Mouse (Mus musculus): Measurements from ENCODE around the gene Sort1. TPM values are rescaled to one million over a fixed set of nuclear protein-coding genes. Genes with fewer than 3 reads are reported as not detected.

Gene Sort1
- polyA plus RNA-seq, 1 experiment from 2014 or later, result 30.8 TPM

DNA sequence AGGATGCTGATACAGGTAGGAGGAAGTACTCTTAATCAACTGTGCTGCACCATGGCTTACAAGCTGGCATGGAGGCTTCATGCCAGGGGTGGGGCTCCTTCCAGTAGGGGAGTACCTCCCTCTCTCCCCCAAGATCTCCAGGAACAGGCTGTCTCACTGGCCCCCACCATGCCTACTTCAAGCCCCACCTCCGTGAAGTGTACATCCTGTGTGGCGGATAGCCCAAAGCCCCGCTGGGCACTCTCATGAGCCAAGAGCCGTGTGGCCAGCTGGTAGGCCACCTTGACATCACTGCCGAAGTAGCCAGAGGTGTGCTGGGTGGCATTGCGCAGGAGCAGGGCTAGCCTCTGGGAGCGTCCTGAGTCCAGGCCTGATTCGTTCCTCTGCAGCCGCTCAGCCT is 114.4 kb downstream of the Sort1 start:
- WGBS, result 81% methylated on average over 9 of the region's 9 CpGs
- Histone ChIP-seq H3K27me3 (replicated peaks; ENCODE audit: insufficient read depth, low read length) (no peaks in the 10 kb centered on the region), H3K9me3 (ENCODE audit: low read length) (no peaks in the 10 kb centered on the region), H3K4me3 (ENCODE audit: low read depth, low read length) (no peak overlapping the region), H3K4me2 (replicated peaks; ENCODE audit: low read depth, low read length) (no peak overlapping the region), H3K27ac (ENCODE audit: low read length) (no peak overlapping the region), H3K36me3 (ENCODE audit: insufficient read depth, low read length) (no peaks in the 10 kb centered on the region), H3K4me1 (ENCODE audit: insufficient read depth, low read depth, low read length) (peaks cover 3% of the 10 kb centered on the region; the same call in 1 of the 2 replicates), H3K9ac (replicated peaks; ENCODE audit: low read depth) (no peak overlapping the region)
- no peak for TF ChIP-seq EP300 (IDR thresholded peaks at IDR 0.05)
- no peak for TF ChIP-seq CTCF (IDR thresholded peaks at IDR 0.05)
- no peak for DNase-seq (ENCODE audit: low spot score)
- no peak for ATAC-seq

DNA sequence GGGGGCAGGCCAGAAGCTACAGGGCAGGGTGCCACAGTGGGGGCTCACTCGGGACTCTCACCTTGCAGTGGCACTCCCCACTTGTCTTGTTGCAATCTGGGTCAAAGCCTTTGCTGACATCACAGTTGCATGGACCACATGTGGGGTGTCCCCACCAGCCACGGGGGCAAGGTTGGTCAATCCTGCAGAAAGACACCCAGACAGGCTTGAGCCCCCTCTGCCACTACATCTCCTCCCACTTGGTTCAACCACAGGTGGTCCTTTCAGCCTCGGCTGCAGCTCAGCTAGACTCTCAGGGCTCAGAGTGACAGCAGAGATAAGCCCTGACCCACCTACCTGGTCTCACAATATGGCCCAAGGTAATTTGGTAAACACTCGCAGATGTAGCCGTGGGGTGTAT is 116.6 kb downstream of the Sort1 start:
- ATAC-seq (no peak), DNase-seq (ENCODE audit: low spot score) (no peak)
- TF ChIP-seq EP300 (IDR thresholded peaks at IDR 0.05) (no peak), CTCF (IDR thresholded peaks at IDR 0.05) (no peak)
- H3K4me1 ChIP-seq (ENCODE audit: insufficient read depth, low read depth, low read length), result peaks cover 3% of the 10 kb centered on the region; the same call in 1 of the 2 replicates
- no peak overlapping the region for H3K9ac ChIP-seq (replicated peaks; ENCODE audit: low read depth)
- H3K27ac ChIP-seq (ENCODE audit: low read length), result no peak overlapping the region
- WGBS, result 77% methylated on average over 4 of the region's 5 CpGs
- no peaks in the 10 kb centered on the region for H3K36me3 ChIP-seq (ENCODE audit: insufficient read depth, low read length)
- no peaks in the 10 kb centered on the region for H3K27me3 ChIP-seq (replicated peaks; ENCODE audit: insufficient read depth, low read length)
- no peak overlapping the region for H3K4me3 ChIP-seq (ENCODE audit: low read depth, low read length)
- H3K9me3 ChIP-seq (ENCODE audit: low read length), result no peaks in the 10 kb centered on the region
- no peak overlapping the region for H3K4me2 ChIP-seq (replicated peaks; ENCODE audit: low read depth, low read length)

DNA sequence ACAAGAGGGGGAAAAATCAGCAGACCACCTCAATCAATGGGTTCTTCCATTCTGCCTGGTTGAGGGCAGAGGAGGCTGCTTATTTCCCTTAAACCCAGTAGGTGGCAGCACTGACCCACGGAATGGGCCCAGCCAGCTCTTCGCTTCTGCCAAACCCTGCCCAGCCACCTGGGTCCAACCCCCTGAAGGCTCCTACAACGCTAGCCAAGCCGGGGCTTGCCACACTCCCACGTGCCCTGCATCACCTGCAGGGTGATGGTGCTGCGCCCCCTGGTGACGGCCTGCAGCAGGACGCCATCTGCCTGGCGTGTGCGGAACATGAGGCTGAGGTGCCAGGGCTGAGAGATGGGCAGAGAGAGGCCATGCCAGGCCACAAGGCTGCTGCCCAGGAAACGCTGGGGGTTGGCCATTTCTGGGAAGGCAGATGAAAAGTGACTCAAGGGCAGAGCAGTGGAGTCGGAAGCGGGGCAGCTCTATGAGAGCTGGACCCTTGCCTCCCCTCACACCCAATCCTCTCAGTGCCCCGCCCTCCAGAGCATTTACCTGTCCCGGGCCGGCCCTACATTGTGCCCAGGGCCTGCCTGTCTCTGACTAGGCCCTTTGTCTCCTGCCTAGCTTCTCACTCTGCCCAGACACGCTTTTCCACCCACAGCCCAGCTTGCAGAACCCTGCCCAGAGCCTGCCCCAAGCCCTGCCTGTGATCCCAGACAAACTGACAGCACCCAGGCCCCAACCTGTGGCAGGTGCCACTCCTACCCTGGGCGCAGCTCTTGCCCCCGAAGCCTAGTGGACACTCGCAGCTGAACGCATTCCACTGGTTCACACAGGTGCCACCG is 118.0 kb downstream of the Sort1 start:
- ATAC-seq, result peak; percentile 99
- peak; percentile 98 for TF ChIP-seq CTCF (IDR thresholded peaks at IDR 0.05)
- no peak for TF ChIP-seq EP300 (IDR thresholded peaks at IDR 0.05)

DNA sequence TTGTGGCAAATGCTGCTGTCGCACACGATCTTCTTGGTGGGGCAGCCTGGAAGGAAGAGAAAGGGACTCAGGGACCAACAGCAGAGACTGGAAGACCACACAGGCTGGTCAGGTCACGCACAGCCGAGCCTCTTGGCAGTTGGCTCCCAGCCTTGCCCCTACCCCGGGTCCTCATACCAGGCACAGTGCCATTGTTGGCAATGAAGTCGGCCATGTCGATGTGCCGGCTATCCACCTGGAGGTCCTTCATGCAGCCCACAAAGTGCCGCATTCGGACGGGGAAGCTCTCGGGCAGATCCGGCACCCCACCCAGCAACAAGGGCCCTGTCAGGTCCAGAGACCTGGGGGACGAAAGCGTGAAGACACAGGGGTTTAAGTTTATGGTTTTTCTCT is 118.6 kb downstream of the Sort1 start:
- no peaks in the 10 kb centered on the region for H3K36me3 ChIP-seq (ENCODE audit: insufficient read depth, low read length)
- WGBS, result 81% methylated on average over 15 of the region's 15 CpGs
- no peak for DNase-seq (ENCODE audit: low spot score)
- H3K27ac ChIP-seq (ENCODE audit: low read length), result no peak overlapping the region
- H3K4me2 ChIP-seq (replicated peaks; ENCODE audit: low read depth, low read length), result no peak overlapping the region
- no peak overlapping the region for H3K4me3 ChIP-seq (ENCODE audit: low read depth, low read length)
- H3K27me3 ChIP-seq (replicated peaks; ENCODE audit: insufficient read depth, low read length), result no peaks in the 10 kb centered on the region
- no peak for ATAC-seq
- H3K4me1 ChIP-seq (ENCODE audit: insufficient read depth, low read depth, low read length), result peaks cover 3% of the 10 kb centered on the region; the same call in 1 of the 2 replicates
- TF ChIP-seq CTCF (IDR thresholded peaks at IDR 0.05) (no peak), EP300 (IDR thresholded peaks at IDR 0.05) (no peak)
- no peaks in the 10 kb centered on the region for H3K9me3 ChIP-seq (ENCODE audit: low read length)
- no peak overlapping the region for H3K9ac ChIP-seq (replicated peaks; ENCODE audit: low read depth)

More for the DNA sequence above, 118.0 kb downstream of the Sort1 start:
- DNase-seq (ENCODE audit: low spot score), result peak; percentile 96
- H3K4me3 ChIP-seq (ENCODE audit: low read depth, low read length), result no peak overlapping the region
- no peaks in the 10 kb centered on the region for H3K36me3 ChIP-seq (ENCODE audit: insufficient read depth, low read length)
- no peak overlapping the region for H3K9ac ChIP-seq (replicated peaks; ENCODE audit: low read depth)
- H3K9me3 ChIP-seq (ENCODE audit: low read length), result no peaks in the 10 kb centered on the region
- peaks cover 3% of the 10 kb centered on the region; the same call in 1 of the 2 replicates for H3K4me1 ChIP-seq (ENCODE audit: insufficient read depth, low read depth, low read length)
- WGBS, result 34% methylated on average over 22 of the region's 22 CpGs
- H3K27ac ChIP-seq (ENCODE audit: low read length), result no peak overlapping the region
- no peaks in the 10 kb centered on the region for H3K27me3 ChIP-seq (replicated peaks; ENCODE audit: insufficient read depth, low read length)
- no peak overlapping the region; the same call in 1 of the 2 replicates for H3K4me2 ChIP-seq (replicated peaks; ENCODE audit: low read depth, low read length)

DNA sequence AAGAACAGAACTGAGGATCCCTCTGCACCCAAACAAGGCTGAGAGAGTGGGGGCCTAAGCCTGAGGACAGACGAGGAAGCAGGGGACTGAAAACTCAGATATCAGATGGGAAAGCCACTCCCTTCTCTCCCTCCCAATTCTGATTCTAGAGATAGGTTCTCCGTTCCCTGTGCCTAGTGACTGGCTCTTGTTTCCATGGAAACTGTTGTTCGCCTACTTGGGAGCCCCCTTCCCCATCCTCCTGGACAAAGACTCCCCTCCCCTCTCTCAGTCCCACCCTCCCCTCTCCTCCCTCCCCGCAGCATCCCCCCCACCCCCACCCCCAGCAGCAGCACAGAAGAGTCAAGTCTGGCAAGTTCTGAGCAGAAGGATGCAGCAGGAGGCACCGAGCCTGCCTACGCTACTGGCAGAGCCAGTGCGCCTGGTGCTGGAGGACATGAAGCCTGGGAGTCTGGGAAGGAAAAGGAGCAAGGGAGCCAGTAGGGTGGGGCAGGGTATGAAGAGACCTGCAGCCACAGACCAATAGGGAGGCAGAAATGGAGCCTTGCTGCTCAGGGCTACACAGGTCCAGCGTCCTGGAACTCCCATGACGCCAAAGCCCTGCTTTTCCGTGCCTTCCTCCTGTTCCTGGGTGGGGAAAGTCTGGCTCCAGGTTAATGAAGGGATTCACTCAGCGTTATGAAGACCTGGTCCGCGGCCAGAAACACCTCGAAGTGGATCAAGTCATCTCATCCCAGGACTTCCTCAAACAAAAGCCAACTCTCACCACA is 121.8 kb downstream of the Sort1 start:
- H3K4me3 ChIP-seq (ENCODE audit: low read depth, low read length), result no peak overlapping the region
- TF ChIP-seq CTCF (IDR thresholded peaks at IDR 0.05), result no peak
- no peak for TF ChIP-seq EP300 (IDR thresholded peaks at IDR 0.05)
- DNase-seq (ENCODE audit: low spot score), result no peak
- no peak overlapping the region for H3K27ac ChIP-seq (ENCODE audit: low read length)
- no peak overlapping the region for H3K4me2 ChIP-seq (replicated peaks; ENCODE audit: low read depth, low read length)
- peaks cover 3% of the 10 kb centered on the region; the same call in 1 of the 2 replicates for H3K4me1 ChIP-seq (ENCODE audit: insufficient read depth, low read depth, low read length)
- H3K9me3 ChIP-seq (ENCODE audit: low read length), result no peaks in the 10 kb centered on the region
- ATAC-seq, result no peak
- no peak overlapping the region for H3K9ac ChIP-seq (replicated peaks; ENCODE audit: low read depth)
- H3K27me3 ChIP-seq (replicated peaks; ENCODE audit: insufficient read depth, low read length), result no peaks in the 10 kb centered on the region
- H3K36me3 ChIP-seq (ENCODE audit: insufficient read depth, low read length), result no peaks in the 10 kb centered on the region
- WGBS, result 53% methylated on average over 14 of the region's 14 CpGs

DNA sequence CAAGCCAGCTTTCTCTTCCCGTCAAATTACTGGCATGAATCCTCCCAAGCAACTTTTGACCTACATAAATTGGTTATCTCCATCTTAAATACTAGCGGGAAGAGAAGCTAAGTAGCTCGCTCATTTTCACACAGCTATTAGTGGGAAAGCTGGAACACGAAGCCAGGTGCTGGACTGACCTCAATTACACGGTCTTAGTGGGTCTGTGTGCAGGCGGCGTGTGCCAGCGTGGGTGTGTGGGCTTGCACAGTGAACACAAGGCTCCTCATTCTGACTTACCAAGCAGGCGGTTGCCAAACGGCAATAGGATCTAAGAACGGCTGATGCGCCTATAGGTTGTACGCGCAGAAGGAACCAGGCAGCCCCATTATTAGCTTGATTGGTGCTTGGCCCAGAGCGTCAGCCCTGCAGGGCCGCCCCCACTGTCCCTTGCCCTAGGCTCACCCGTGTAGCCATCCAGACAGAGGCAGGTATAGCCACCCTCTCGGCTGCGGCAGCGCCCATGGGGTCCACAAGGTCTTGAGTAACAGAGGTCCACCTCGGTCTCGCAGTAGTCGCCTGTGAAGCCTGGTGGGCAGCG is 122.5 kb downstream of the Sort1 start:
- ATAC-seq (no peak), DNase-seq (ENCODE audit: low spot score) (no peak)
- H3K27ac ChIP-seq (ENCODE audit: low read length), result no peak overlapping the region
- no peak overlapping the region for H3K4me3 ChIP-seq (ENCODE audit: low read depth, low read length)
- peaks cover 7% of the 10 kb centered on the region; the same call in 1 of the 2 replicates for H3K4me1 ChIP-seq (ENCODE audit: insufficient read depth, low read depth, low read length)
- no peaks in the 10 kb centered on the region for H3K36me3 ChIP-seq (ENCODE audit: insufficient read depth, low read length)
- H3K27me3 ChIP-seq (replicated peaks; ENCODE audit: insufficient read depth, low read length), result no peaks in the 10 kb centered on the region
- no peak overlapping the region for H3K4me2 ChIP-seq (replicated peaks; ENCODE audit: low read depth, low read length)
- H3K9me3 ChIP-seq (ENCODE audit: low read length), result no peaks in the 10 kb centered on the region
- no peak for TF ChIP-seq CTCF (IDR thresholded peaks at IDR 0.05)
- no peak for TF ChIP-seq EP300 (IDR thresholded peaks at IDR 0.05)
- H3K9ac ChIP-seq (replicated peaks; ENCODE audit: low read depth), result no peak overlapping the region
- WGBS, result 91% methylated on average over 24 of the region's 24 CpGs

Data from lung, postnatal 0 days (tissue).